Mouse (Mus musculus) layer of hippocampus, adult 9-11 months (tissue): ENCODE results near the gene Ccer2.

Experiments
- DNase-seq: peaks from one replicate; pipeline ENCODE4 v3.0.0; 2022

Gene Ccer2

GRCm38 (mm10) chr7:28756079-28756478 lies at the start of gene Ccer2:
Ccer2 (plus strand) TSS chr7:28756174.
- no peak for DNase-seq

DNA sequence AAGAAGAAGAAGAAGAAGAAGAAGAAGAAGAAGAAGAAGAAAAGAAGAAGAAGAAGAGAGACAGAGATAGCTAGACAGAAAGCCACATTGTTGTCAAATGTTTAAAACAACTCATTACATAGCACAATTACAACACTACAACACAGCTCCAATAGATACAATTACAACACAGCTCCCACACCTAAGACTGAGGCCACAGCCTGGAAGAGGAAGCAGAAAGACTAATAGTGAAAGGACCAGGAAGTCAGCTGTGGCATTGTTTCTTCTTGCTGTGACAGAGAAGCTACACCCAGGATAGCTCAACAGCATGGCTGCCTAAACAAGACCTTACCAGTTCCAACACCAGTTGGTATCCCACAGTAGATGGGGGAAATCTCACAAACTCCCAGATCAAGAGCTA lies 46.5 kb upstream of the Ccer2 start:
- DNase-seq = no peak

GRCm38 (mm10) chr7:28710962-28711361 lies 45.0 kb upstream of the Ccer2 start:
- DNase-seq = no peak

DNA sequence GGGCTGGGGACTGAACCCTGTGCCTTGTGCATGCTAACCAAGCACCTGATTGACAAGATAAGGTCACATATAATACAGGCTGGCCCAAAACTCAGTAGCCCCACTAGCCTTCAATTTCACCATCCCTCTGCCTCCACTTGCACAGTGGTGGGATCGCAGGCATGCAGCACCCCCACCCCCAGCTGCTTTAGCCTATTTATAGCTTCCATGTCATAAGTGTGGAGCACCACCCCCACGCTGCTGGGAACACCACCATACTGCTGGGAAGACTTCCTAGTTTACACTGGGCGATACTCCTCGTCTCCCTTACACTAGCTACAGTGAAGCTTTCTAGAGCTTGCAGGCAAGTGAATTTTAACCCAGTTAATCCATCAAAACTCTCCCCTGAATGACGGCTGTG lies 41.3 kb upstream of the Ccer2 start:
- DNase-seq = peak; percentile 77

DNA sequence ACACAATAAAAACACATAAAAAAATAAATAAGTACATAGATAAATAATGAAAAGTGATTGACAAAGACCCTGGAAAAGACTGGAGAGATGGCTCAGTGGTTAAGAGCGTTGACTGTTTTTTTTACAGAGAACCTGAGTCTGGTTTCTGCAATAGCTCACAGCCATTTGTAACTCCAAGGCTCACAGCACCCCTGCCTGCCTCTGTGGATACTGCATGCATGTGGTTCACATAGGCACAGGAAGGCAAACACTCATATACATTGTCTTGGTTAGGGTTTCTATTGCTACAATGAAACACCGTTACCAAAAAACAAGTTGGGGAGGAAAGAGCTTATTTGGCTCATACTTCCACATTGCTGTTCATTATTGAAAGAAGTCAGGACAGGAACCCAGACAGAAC lies 40.4 kb upstream of the Ccer2 start:
- no peak for DNase-seq

DNA sequence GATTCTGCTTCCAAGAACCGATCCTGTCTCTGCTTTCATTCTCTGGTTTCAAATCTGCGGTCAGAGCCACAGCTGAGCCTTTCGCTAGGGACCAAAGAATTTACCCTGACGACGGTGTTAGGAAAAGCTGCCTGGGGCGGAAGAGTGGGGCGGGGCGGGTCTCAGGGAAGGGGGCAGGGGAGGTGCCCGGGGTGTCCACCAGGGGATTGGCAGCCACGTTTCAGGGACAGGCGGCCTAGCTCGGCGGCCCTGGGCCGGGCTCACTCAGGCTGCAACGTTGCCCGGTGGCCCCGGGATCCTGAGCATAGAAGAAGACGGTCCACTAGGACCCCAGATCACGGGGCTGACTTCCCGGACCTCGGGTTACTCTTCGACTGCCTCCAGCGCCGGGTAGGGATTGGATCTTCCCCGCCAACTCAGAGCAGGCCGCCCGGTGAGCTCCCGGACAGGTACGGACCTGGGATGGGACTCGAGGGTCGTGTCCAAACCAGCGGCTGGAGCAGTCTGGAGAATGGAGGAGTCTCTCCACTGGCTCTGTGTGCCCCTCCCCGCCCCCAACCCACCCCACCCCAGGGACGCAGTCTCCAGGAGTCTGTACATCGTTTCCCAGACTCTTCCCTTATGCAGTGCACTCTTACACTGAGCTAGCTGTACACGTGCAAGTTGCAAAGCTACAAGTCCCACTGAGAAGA lies 39.2 kb upstream of the Ccer2 start, which contains the start of gene Fbxo17:
Gene Fbxo17 (plus strand): TSS at position 215 of the 692 bp plus-strand sequence.
- DNase-seq = no peak

GRCm38 (mm10) chr7:28717726-28718125 lies 38.2 kb upstream of the Ccer2 start:
- no peak for DNase-seq

DNA sequence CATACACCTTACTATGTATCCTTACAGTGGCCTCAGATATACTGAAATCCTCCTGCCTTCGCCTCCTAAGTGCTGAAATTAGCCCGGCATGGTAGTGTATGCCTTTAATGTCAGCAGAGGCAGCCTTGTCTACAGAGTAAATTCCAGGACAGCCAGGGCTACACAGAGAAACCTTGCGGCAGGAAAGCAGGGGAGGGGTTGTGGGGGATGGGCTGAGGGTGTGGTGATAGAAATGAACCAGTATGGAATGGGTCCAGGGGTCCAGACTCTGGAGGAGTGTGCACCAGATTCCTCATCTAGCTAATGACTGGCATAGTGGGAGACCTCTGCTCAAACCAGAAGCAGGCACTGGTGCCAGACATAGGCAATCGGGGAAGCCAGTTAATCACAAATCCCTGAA lies 36.8 kb upstream of the Ccer2 start:
- no peak for DNase-seq

DNA sequence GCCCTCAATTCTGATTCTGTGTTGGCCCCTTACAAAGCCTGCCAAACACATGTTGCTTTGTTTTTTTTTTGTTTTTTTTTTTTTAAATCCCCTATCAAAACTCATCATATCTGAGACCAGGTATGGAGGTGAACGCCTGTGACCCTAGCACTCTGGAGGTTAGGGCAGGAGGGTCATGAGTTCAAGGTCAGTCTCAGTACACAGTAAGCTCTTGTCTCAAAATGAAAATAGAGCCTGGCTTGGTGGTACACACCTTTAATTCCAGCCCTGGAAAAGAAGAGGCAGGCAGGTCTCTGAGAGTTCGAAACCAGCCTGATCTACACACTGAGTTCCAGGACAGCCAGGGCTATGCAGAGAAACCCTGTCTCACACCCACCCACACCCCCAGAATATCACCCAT lies 36.3 kb upstream of the Ccer2 start:
- no peak for DNase-seq

GRCm38 (mm10) chr7:28720753-28721537 lies 35.0 kb upstream of the Ccer2 start:
- no peak for DNase-seq

DNA sequence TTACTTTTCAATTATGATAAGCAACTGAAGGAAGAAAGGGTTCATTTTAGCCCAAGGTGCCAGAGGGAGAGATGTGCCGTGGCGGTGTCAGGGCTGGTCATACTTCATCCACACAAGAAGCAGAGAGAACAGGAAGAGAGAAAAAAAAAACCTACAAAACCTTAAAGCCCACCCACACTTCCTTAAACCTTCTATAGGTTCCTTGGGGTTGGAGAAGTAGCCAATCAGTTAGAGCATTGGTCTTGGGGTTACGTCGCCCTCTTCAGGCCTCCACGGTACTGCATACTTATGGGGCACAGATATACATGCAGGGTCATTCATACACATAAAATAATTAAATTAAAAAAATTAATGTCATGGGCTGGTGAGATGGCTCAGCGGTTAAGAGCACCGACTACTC lies 33.9 kb upstream of the Ccer2 start:
- DNase-seq = no peak

- no peak for DNase-seq
Observed at GRCm38 (mm10) chr7:28724613-28725012, 31.4 kb upstream of the Ccer2 start.

- peak; percentile 82 for DNase-seq
Observed at GRCm38 (mm10) chr7:28726600-28726999, 29.4 kb upstream of the Ccer2 start.

DNA sequence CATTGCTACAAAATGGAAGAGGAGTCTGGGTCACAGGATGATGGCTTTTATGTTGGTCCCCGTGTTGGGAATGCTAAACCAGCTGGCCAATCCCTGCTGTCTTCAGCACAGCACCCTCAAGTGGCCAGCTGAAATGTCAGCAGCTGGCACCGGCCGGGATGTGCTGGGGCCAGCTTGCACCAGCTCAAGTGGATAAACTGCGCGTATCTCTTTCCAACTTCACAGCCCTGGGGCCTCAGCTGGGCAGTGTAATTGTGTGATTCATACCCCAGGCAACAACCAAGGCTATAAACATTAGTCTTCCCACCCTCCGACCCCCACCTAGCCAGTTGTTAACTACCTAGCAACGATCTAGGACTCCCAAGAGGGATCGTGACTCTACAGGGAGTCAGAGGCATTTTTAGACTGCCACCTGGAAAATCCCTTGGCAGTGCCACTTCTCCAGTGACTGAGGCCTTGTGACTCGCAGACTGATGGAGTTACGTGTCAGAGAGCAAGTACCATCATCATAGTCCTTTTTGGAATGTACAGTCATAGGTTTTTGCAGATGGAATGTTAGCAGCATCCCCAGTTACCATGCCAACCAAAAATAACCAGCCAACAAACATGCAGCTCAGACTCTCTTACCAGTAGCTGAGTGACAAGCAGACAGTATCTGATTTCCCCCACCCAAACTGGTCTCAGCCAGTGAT lies 28.2 kb upstream of the Ccer2 start:
- DNase-seq = peak; percentile 84

- DNase-seq = peak; percentile 60
Observed at GRCm38 (mm10) chr7:28732341-28733142, 23.4 kb upstream of the Ccer2 start.

DNA sequence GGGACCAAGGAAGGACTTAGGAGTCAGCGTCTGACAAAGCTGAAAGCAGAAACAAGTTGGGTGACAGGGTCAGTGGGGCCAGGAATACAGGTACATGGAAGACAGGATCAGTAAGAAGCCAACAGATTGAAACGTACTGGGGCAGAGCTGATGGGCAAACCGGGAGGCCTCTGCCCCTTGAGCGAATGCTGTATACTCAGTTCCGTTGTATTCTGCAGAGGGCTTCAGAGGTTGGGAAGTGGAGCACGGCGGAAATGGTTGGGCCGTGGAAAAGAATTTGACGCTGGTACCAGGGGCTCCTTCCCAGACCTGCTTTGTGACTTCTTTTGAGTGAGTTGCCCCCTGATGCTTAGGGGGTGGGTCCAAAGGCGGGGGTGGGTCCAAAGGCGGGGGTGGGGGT lies 22.8 kb upstream of the Ccer2 start:
- no peak for DNase-seq

GRCm38 (mm10) chr7:28735701-28736100 lies 20.3 kb upstream of the Ccer2 start:
- no peak for DNase-seq

DNA sequence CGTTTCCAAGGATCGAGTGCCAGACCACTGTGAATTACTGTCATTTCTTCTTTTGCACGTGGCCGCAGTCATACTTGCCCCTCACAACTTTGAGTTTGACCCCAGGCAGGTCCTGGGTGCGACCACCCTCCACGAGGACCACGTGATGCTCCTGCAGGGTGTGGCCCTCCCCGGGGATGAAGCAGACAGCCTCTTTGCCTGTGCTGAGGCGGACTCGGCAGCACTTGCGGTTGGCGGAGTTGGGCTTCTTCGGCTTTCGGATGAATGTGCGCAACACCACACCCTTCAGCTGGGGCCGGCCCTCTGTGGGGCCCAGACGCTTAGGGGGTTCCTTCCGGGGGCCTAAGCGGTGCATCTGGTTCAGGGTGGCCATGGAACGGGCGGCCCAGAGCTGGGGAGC lies 16.1 kb upstream of the Ccer2 start:
- DNase-seq = no peak

GRCm38 (mm10) chr7:28740949-28741348 lies 15.0 kb upstream of the Ccer2 start:
- DNase-seq = no peak

DNA sequence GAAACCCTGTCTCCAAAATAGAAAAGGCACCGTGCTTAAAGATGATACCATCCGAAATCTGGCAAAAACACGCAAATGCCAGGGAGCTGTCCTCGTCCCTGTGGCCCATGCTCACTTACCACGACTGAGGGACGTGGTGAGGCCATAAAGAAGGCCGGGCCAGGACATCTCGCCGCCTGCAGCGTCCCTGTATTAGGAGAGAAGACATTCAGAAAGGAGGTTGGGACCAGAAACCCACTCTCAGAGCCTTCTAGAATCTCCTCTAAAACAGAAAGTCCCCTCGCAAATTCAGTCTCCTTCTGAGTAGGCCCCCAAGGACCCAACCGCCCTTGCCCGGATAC lies 14.6 kb upstream of the Ccer2 start:
- DNase-seq = no peak

DNA sequence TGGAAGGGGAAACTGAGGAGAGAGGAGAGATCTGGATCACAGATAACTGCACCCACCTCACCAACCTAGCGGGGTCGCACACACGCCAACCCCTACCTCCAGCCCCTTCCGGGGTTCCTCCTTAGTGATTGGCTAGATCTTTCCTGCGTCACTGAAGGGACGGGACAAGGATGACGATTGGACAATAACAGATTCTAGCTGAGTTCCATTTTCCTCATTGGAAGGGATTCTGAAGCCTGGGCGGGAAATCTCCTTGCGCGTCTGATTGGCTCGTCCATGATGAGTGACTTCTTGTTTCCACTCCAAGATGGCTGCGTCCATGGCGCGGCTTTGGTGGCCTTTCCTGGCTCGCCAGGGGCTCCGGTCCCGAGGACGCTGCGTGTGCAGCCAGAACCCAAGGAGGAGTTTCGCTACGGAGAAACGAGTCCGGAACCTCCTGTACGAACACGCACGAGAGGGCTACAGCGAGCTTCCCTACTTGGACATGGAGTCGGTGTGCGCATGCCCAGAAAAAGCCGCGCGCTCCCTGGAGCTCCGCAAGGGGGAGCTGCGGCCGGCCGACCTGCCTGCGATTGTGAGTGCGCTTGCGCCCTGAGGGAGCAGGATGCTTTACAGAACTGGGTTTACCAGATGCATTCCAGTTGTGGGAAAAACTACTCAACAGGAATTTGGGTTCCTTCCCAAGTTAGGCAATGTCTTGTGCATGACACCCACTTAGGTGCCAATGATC lies 14.1 kb upstream of the Ccer2 start, which contains the start of the genes Mrps12 and Sars2:
Gene Mrps12 (minus strand): TSS at position 112 of the 730 bp plus-strand sequence.
Gene Sars2 (plus strand): TSS at position 284 of the 730 bp plus-strand sequence.
- DNase-seq = peak; percentile 98

DNA sequence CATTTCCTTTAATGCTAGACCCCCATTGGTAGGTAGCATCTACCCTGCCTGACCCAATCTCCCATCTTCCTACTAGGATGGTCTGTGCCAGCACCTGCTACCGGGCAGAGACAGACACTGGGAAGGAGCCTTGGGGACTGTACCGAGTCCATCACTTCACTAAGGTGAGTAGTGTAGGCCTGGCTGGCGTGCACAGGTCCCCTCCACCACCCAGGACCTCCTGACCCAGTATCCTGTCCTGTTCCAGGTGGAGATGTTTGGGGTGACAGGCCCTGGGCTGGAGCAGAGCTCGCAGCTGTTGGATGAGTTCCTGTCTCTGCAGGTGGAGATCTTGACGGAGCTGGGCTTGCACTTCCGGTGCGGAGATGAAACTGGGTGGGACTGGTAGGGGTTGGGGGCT lies 6.0 kb upstream of the Ccer2 start:
- no peak for DNase-seq
